Mouse (Mus musculus): Measurements from ENCODE around the gene Amigo3.

Amigo3 gene

GRCm38 (mm10) chr9:108085261-108085660 lies 32.3 kb downstream of the Amigo3 start:
- no peak for DNase-seq (ENCODE audit: low spot score)

GRCm38 (mm10) chr9:108090611-108091120 lies 37.7 kb downstream of the Amigo3 start:
- DNase-seq (ENCODE audit: low spot score): no peak

GRCm38 (mm10) chr9:108093586-108093985 lies 40.6 kb downstream of the Amigo3 start:
- DNase-seq (ENCODE audit: low spot score): peak; percentile 12

- DNase-seq (ENCODE audit: low spot score): peak; percentile 92
Measured at GRCm38 (mm10) chr9:108094184-108094941, 41.4 kb downstream of the Amigo3 start, which contains the start of gene Apeh. Gene Apeh (minus strand): TSS chr9:108094606.

GRCm38 (mm10) chr9:108094998-108095411 lies 42.0 kb downstream of the Amigo3 start:
- DNase-seq (ENCODE audit: low spot score): peak; percentile 33

- peak; percentile 80 for DNase-seq (ENCODE audit: low spot score)
Measured at GRCm38 (mm10) chr9:108095518-108095917, 42.6 kb downstream of the Amigo3 start.

DNA sequence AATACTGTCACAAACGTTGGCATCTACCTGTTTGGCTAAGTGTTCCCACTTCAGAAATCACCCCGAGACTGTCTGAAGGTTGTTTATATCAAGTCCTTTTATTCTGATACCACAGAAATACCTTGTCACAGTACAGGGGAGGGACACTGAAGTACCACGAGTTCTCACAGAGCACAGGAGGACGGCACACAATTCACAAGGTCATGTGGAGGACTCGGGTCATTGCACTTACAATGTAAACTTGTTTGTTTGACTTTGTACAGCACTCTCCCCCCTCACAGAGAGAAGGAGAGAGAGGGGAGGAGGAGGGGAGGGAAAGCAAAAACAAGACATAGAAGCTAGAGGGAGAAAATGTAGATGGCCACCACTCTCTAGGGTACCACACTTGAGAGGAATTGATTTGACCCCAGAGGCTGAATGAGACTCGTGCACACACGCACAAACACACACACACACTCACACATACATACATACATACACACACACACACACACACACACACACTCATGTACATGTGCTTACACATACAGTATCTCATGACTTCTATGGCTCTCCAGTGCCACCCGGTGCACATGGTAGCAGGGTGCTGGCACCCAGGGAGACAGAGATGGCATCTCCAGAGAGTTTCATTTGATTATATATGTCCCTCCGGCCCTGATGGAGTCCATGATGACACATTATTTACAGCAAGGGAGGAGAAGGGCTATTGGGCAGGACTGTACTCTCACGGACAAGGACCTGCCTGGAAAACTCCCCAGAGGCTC lies 43.2 kb downstream of the Amigo3 start:
- DNase-seq (ENCODE audit: low spot score): no peak

DNA sequence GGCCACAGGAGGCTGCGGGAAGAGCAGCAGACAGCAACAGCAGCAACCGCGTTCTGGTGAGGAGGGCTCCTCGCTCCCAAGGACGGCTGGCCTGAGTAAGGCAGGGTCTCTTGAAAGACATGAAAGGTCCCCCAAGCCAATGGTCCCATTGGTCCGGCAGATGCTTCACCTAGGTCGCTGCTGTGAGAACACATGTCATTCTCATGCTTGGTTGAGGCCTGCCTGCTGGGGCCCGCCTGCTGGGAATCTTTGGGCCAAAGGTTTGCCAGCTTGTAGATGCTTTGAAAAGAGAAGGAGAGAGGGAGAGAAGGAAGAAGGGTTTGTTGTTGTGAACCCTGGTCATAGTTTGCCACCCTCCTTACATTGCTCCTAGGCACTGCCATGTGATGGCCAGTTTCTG lies 46.7 kb downstream of the Amigo3 start:
- DNase-seq (ENCODE audit: low spot score): no peak

- DNase-seq (ENCODE audit: low spot score): no peak
Measured at GRCm38 (mm10) chr9:108104766-108105548, 52.0 kb downstream of the Amigo3 start.

All from adipocyte (in vitro differentiated cells).